Mouse (Mus musculus) hindbrain, postnatal 0 days (tissue): ENCODE results near the gene Odaph. TPM values are rescaled to one million over a fixed set of nuclear protein-coding genes. Genes with fewer than 3 reads are reported as not detected.

ENCODE experiments used
- ATAC-seq: fragments of 200-750 bp; cut with Nextera tagmentation; 2 replicates; pipeline ENCODE4 v1.8.0; 2017; ENCODE audit warnings: mild to moderate bottlenecking, moderate TSS enrichment, moderate library complexity
- DNase-seq: peaks from one replicate; pipeline ENCODE4 v3.0.0-alpha.2; 2015; ENCODE audit warnings: low spot score
- H3K27ac ChIP-seq: fragments of 300-500 bp; sonication (generic); 2 replicates; pipeline ENCODE4 v1.5.1; 2014; ENCODE audit warnings: mild to moderate bottlenecking
- H3K27me3 ChIP-seq: fragments of 300-500 bp; sonication (generic); 2 replicates; pipeline ENCODE4 v1.6.1; 2014; ENCODE audit warnings: low read length, mixed read lengths; ENCODE audit not compliant: insufficient read depth
- H3K36me3 ChIP-seq: fragments of 300-500 bp; sonication (generic); 2 replicates; pipeline ENCODE4 v1.6.1; 2014; ENCODE audit warnings: low read length, mixed read lengths; ENCODE audit not compliant: insufficient read depth
- H3K4me1 ChIP-seq: fragments of 300-500 bp; sonication (generic); 2 replicates; pipeline ENCODE4 v1.6.1; 2014; ENCODE audit warnings: antibody characterized with exemption, low read length, mixed read lengths; ENCODE audit not compliant: insufficient read depth
- H3K4me2 ChIP-seq: fragments of 300-500 bp; sonication (generic); 2 replicates; pipeline ENCODE4 v1.6.1; 2014; ENCODE audit warnings: low read depth, mild to moderate bottlenecking, low read length, moderate library complexity, mixed read lengths
- H3K4me3 ChIP-seq: fragments of 300-500 bp; sonication (generic); 2 replicates; pipeline ENCODE4 v1.5.1; 2014; ENCODE audit warnings: low read length
- H3K9ac ChIP-seq: fragments of 300-500 bp; sonication (generic); replicated peaks from 2 replicates; pipeline ENCODE4 v1.6.1; 2014; ENCODE audit warnings: mild to moderate bottlenecking, low read length, moderate library complexity, mixed read lengths
- H3K9me3 ChIP-seq: fragments of 300-500 bp; sonication (generic); 2 replicates; pipeline ENCODE4 v1.6.1; 2016; ENCODE audit warnings: low read length, mixed read lengths
- CTCF ChIP-seq: IDR thresholded peaks from 2 replicates; pipeline ENCODE4 v1.5.1; 2016; ENCODE audit warnings: antibody characterized with exemption, control low read depth, low read depth
- whole genome bisulfite sequencing: fragments of 180-500 bp; shearing (Covaris S2); extraction: QIAGEN DNeasy Blood & Tissue Kit; methylation state at CpG from one replicate; pipeline ENCODE4 v1.1.7; 2014; 5-methylcytosine and 5-hydroxymethylcytosine counted together
- polyA plus RNA-seq: library from polyadenylated mRNA; unstranded; fragments of >200 nt; fragmentation: Nextera tagmentation; extraction: Ambion mirVana; gene quantifications from 2 replicates; pipeline ENCODE4 v1.2.1, GENCODE M21; 2015
- total RNA-seq: library from RNA; depleted of rRNA; stranded (reverse); fragments of >200 nt; gene quantifications from 2 replicates; pipeline ENCODE4 v1.2.3, GENCODE M21; 2014

The Odaph gene
- total and polyA plus RNA-seq, 2 experiments from 2014 or later, result 1.1 TPM; not detected in 1

GRCm38 (mm10) chr5:91959986-91960385 lies 27.3 kb upstream of the Odaph start:
- DNase-seq, result no peak
- Histone ChIP-seq H3K36me3 (peaks cover 7% of the 10 kb centered on the region; the same call in 1 of the 2 replicates), H3K27me3 (no peaks in the 10 kb centered on the region), H3K9ac (no peak overlapping the region), H3K27ac (no peak overlapping the region), H3K4me3 (no peak overlapping the region), H3K9me3 (no peaks in the 10 kb centered on the region), H3K4me1 (peaks cover 13% of the 10 kb centered on the region), H3K4me2 (peak overlapping the region; percentile 59)
- 82% methylated on average over 1 of the region's 1 CpGs for WGBS
- ATAC-seq, result no peak
- no peak for TF ChIP-seq CTCF

- Histone ChIP-seq H3K4me2 (peak overlapping the region; percentile 59), H3K27me3 (no peaks in the 10 kb centered on the region), H3K27ac (no peak overlapping the region; the same call in 1 of the 2 replicates), H3K4me3 (peak overlapping the region; percentile 55; the same call in 1 of the 2 replicates), H3K36me3 (peaks cover 7% of the 10 kb centered on the region; the same call in 1 of the 2 replicates), H3K9ac (no peak overlapping the region; the same call in 1 of the 2 replicates), H3K9me3 (no peaks in the 10 kb centered on the region), H3K4me1 (peaks cover 13% of the 10 kb centered on the region)
- WGBS, result 41% methylated on average over 3 of the region's 3 CpGs
- ATAC-seq (no peak), DNase-seq (no peak)
- TF ChIP-seq CTCF, result no peak
Observed at GRCm38 (mm10) chr5:91960606-91961254, 26.5 kb upstream of the Odaph start.

GRCm38 (mm10) chr5:91961370-91961769 lies 25.9 kb upstream of the Odaph start:
- ATAC-seq (no peak), DNase-seq (no peak)
- Histone ChIP-seq H3K9me3 (no peaks in the 10 kb centered on the region), H3K27ac (no peak overlapping the region), H3K27me3 (no peaks in the 10 kb centered on the region), H3K4me3 (peak overlapping the region; percentile 55), H3K4me2 (peak overlapping the region; percentile 59), H3K9ac (peak overlapping the region; percentile 73; the same call in 1 of the 2 replicates), H3K4me1 (peaks cover 13% of the 10 kb centered on the region), H3K36me3 (peaks cover 7% of the 10 kb centered on the region; the same call in 1 of the 2 replicates)
- 90% methylated on average over 1 of the region's 1 CpGs for WGBS
- TF ChIP-seq CTCF, result no peak

GRCm38 (mm10) chr5:91962259-91962638 lies 25.0 kb upstream of the Odaph start:
- ATAC-seq (no peak), DNase-seq (no peak)
- Histone ChIP-seq H3K9ac (peak overlapping the region; percentile 73), H3K4me1 (peaks cover 13% of the 10 kb centered on the region), H3K4me3 (peak overlapping the region; percentile 55), H3K27ac (peak overlapping the region; percentile 94), H3K4me2 (peak overlapping the region; percentile 59), H3K9me3 (no peaks in the 10 kb centered on the region), H3K27me3 (no peaks in the 10 kb centered on the region), H3K36me3 (peaks cover 3% of the 10 kb centered on the region; the same call in 1 of the 2 replicates)
- 0% methylated on average over 14 of the region's 14 CpGs for WGBS
- TF ChIP-seq CTCF, result no peak

DNA sequence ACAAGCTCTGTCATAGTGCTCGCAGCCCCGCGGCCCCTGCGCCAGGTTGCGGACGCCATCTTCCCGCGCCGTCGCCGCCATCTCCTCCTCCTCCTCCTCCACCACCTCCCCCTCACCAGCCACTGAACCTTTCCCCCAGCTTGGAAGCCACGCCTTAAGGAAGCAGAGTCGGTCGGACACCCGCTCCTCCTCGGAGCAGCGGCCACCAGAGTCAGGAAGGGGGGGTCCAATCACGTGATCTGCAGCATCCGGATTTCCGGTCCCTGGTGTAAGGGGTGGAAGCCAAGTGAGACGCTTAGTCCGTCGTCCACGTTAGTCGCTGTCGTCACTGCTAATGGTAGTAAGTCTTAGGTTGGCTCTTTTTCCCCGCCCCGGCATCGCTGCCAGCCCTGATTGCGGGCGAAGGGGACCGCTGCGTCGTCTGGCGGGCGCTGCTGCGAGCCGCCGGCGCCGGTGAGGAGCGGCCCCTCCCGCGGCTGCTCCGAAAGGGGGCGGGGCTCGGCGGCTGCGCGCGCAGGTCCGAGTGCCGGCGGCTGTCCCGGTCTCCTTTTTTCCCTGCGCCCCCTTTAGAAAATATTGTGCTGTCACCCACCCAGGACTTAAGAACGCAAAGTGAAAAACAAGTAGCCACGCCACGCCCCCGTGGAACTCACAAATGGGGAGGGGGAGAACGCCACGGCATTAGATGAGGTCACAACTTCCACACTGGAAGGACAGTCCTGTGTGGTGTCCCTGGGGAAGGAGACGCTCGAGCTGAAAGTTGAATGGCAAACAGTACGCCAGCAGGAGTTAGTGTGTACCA lies 24.4 kb upstream of the Odaph start, which contains the start of gene Rchy1:
Gene Rchy1 (minus strand): TSS at position 430 of the 802 bp plus-strand sequence.
- Histone ChIP-seq H3K27me3 (no peaks in the 10 kb centered on the region), H3K4me3 (peak within 1 kb of the TSS; percentile 55), H3K27ac (peak within 1 kb of the TSS; percentile 94), H3K9ac (peak within 1 kb of the TSS; percentile 73), H3K4me1 (peaks cover 13% of the 10 kb centered on the region), H3K9me3 (no peaks in the 10 kb centered on the region), H3K4me2 (peak within 1 kb of the TSS; percentile 59), H3K36me3 (no peaks in the 10 kb centered on the region)
- peak; percentile 45 for TF ChIP-seq CTCF
- 2% methylated on average over 65 of the region's 65 CpGs for WGBS
- ATAC-seq, result peak; percentile 98
- peak; percentile 96 for DNase-seq

- ATAC-seq (no peak), DNase-seq (no peak)
- Histone ChIP-seq H3K9me3 (no peaks in the 10 kb centered on the region), H3K4me1 (no peaks in the 10 kb centered on the region), H3K36me3 (no peaks in the 10 kb centered on the region), H3K4me2 (no peak overlapping the region), H3K27ac (no peak overlapping the region), H3K4me3 (no peak overlapping the region), H3K9ac (no peak overlapping the region), H3K27me3 (no peaks in the 10 kb centered on the region)
- no peak for TF ChIP-seq CTCF
- 91% methylated on average over 3 of the region's 3 CpGs for WGBS
Observed at GRCm38 (mm10) chr5:91972046-91972445, 15.2 kb upstream of the Odaph start.

DNA sequence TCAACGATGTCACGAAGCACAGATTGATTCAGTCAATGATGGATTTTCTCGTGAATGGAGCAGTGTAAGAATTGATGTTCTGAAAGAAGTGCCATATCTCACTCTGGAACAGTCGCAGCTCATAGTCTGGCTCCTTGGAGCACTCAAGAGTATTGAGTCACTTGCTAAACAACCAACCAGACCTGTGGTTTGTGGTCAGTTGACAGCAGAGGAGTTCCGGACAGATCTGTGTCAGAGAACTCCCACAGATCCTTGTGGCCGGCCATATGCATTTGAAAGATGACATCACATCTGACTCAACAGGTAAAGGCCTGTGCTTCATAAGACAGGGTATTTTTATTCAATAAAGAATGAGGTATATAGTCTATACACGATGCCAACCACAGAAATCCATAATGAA lies 13.3 kb upstream of the Odaph start:
- ATAC-seq (no peak), DNase-seq (no peak)
- no peak for TF ChIP-seq CTCF
- 90% methylated on average over 7 of the region's 7 CpGs for WGBS
- H3K9me3 ChIP-seq, result no peaks in the 10 kb centered on the region
- no peak overlapping the region for H3K9ac ChIP-seq
- H3K4me2 ChIP-seq, result no peak overlapping the region
- H3K4me3 ChIP-seq, result no peak overlapping the region
- H3K27me3 ChIP-seq, result no peaks in the 10 kb centered on the region
- no peaks in the 10 kb centered on the region for H3K4me1 ChIP-seq
- H3K27ac ChIP-seq, result no peak overlapping the region
- H3K36me3 ChIP-seq, result no peaks in the 10 kb centered on the region
